Mouse (Mus musculus) layer of hippocampus, postnatal 36 days (tissue): ENCODE data around the gene Nrm. TPM values are rescaled to one million over a fixed set of nuclear protein-coding genes. Genes with fewer than 3 reads are reported as not detected.

ENCODE experiments used
- DNase-seq, 2 experiments: peaks; one replicate each; pipeline ENCODE4 v3.0.0; 2022
- total RNA-seq, 2 experiments: library from RNA; stranded (reverse); gene quantifications; 2 replicates each; pipeline ENCODE4 v1.2.3; 2021

Nrm gene
- 1 to 10 TPM; 1.5 to 2.2 TPM for total RNA-seq

- peak; percentile 92 to 93 for DNase-seq
These were observed at the start of gene Nrm for GRCm38 (mm10) chr17:35861198-35861857. Nrm (plus strand) TSS chr17:35861318.

- no peak for DNase-seq
These were observed 48.8 kb upstream of the Nrm start for GRCm38 (mm10) chr17:35812307-35812706.

DNA sequence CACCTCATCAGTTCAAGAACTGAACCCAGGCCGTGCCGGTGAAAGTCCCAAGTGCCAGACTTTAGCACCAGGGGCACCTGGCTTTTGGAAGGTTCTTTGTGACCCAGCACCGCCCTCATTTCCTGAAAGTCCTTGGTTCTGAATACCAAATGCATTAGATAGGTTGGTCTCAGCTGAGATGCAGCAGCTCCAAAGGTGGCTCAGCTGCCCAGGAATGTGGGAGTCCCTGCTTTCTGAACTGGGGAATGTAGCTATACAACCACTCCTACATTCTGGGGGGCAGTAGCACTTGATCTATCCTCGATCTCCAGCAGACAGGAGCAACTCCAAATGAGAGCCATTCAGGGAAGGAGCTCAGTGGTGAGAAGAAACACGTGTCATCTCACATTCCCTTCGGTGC is 48.4 kb upstream of the Nrm start:
- DNase-seq: no peak

- peak; percentile 36 to 44 for DNase-seq
These were observed 47.9 kb upstream of the Nrm start for GRCm38 (mm10) chr17:35813245-35813647.

GRCm38 (mm10) chr17:35813653-35814052 is 47.5 kb upstream of the Nrm start:
- DNase-seq: no peak

- no peak for DNase-seq
These were observed 46.4 kb upstream of the Nrm start for GRCm38 (mm10) chr17:35814678-35815077.

- DNase-seq: no peak
These were observed 45.3 kb upstream of the Nrm start for GRCm38 (mm10) chr17:35815836-35816235.

GRCm38 (mm10) chr17:35816686-35817085 is 44.4 kb upstream of the Nrm start:
- no peak for DNase-seq

DNA sequence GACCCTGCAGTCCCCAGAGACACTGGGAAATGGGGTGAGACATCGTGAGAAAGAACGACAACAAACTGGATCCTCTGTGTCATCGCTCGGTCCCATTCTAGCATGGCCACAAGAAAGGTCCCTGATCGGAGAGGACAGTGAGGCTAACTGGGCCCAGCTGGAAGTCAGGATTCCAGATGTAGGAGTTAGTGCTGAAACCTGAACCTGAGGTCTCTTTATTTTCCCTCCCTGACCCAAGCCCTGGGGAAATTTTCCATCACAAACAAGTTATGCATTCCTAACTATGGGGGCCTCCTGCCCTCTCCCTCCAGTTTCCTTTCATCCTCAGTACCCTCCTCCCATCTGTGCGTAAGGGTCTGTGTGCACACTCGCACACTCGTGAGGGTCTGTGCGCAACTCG is 43.9 kb upstream of the Nrm start:
- no peak for DNase-seq

DNA sequence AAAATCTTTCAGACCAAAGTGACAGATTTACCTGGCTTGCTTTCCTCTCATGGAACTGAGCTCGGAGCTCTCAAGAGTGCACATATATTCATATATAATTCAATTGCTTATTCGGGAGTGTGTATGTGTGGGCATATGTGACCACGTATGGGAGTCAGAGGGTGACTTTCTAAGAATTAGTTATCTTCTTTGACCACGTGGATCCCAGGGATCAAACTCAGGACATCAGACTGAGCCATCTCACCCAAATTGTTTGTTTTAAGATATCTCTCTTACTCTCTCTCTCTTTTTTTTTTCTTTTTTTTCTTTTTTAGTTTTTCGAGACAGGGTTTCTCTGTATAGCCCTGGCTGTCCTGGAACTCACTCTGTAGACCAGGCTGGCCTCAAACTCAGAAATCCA is 41.0 kb upstream of the Nrm start:
- no peak for DNase-seq

GRCm38 (mm10) chr17:35821439-35822430 is 39.4 kb upstream of the Nrm start, which contains the start of gene Ier3:
Ier3 (plus strand) TSS chr17:35821684.
- DNase-seq: peak in 1 of 2 experiments; percentile 52

DNA sequence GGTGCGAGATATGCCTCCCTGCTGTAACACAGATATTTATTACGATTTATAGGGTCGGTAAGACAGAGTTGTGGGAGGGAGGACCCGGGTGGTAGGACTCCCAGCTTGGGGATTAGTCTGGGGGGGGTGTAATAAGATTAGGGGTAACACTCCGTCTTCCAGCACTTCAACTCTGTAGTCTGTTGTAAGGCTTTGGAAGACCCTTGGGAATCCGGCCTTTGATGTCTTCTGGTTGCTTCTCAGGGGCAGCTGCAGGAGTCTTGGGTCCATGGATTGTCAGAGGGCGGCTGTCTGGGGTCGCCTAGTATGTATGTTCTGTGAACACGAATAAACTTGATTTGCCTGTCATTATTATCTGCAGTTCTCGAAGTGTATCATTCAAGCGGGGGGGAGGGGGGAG is 38.6 kb upstream of the Nrm start:
- DNase-seq: no peak

GRCm38 (mm10) chr17:35822964-35823937 is 37.9 kb upstream of the Nrm start, which contains the start of gene Flot1:
Flot1 (plus strand) TSS chr17:35823230.
- peak; percentile 63 to 67 for DNase-seq

DNA sequence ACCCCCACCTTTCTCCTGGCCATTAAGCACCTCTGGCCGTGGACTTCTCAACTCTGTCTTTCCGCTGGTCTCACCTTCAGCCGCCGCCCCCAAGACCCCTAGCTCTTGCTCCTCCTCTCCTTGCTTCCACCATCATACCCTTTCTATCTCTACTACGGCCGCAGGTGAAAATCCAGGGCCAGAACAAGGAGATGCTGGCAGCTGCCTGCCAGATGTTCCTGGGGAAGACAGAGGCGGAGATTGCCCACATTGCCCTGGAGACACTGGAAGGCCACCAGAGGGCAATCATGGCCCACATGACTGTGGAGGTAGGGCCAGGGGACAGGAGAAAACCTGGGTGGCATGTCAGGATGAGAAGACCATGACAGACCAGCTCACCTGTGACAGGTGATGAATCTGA is 36.7 kb upstream of the Nrm start:
- DNase-seq: no peak

DNA sequence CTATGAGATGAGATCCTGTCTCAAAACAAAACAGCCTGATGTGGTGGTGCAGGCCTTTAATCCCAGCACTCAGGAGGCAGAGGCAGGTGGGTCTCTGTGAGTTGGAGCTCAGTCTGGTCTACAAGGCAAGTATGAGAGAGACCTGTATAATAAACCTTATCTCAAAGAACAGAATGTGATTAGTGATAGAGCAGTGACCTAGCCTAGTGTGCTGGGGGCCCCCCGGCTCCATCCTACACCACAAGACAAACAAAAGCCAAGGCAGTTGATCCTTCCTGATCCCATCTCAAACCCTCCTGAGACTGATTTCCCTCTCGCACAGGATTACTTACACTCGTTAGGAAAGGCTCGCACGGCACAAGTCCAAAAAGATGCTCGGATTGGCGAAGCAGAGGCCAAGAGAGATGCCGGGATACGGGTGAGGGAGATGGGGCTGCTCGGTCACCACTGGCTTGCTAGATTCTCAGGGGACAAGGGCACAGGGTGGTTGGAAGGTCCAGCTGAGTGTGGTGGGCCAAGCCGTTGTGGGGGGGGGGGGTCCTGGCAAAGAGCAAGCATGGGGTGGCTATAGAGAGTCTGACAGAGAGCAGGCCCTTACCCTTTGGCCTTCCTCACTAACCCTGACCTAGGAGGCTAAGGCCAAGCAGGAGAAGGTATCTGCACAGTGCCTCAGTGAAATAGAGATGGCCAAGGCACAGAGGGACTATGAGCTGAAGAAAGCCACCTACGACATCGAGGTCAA is 35.8 kb upstream of the Nrm start:
- no peak for DNase-seq

DNA sequence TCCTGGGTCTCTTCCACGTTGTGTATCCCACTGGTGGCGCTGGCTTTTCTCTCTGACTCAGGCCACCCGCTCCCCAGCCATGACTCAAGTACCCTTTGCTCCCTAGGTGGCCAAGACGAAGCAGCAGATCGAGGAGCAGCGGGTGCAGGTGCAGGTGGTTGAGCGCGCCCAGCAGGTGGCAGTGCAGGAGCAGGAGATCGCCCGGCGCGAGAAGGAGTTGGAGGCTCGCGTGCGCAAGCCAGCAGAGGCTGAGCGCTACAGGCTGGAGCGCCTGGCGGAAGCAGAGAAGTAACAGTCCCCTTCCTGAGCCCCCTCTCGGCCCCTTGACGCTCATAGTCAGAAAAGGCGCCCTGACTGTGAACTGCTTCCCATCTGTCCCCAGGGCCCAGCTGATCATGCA is 31.4 kb upstream of the Nrm start:
- peak; percentile 76 to 80 for DNase-seq

- DNase-seq: no peak
These were observed 28.5 kb upstream of the Nrm start for GRCm38 (mm10) chr17:35832400-35833238.

DNA sequence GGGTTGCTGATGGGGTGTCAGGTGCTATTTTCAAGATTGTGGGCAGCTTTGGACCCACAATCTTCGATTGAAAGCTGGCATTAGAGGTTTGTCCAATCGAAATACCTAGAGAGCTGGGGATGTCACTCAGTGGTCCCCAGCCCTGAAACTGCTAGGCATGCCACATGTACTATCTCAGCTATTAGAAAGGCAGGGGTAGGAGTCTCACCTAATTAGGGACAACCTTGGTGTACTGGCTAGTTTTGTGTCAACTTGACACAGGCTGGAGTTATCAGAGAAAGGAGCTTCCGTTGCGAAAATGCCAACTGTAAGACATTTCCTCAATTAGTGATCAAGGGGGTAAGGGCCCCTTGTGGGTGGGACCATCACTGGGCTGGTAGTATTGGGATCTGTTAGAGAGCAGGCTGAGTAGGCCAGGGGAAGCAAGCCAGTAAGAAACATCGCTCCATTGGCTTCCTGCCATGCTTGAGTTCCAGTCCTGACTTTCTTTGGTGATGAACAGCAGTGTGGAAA is 27.8 kb upstream of the Nrm start:
- no peak for DNase-seq

GRCm38 (mm10) chr17:35833894-35834293 is 27.2 kb upstream of the Nrm start:
- DNase-seq: no peak
